Mouse (Mus musculus) embryonic facial prominence, embryonic 10.5 days (tissue): ENCODE measurements around the gene Nedd9. TPM values are rescaled to one million over a fixed set of nuclear protein-coding genes. Genes with fewer than 3 reads are reported as not detected.
A peak's percentile ranks its signal among the peaks of the same experiment; 100 is the strongest.
"Not testable (repeated sequence)": the region's sequence is repeated elsewhere in the genome, so short reads cannot be mapped to it uniquely, and the experiment has no call there.

ENCODE experiments used
- DNase-seq: peaks from one replicate; pipeline ENCODE4 v3.0.0-alpha.2; 2017; ENCODE audit warnings: low spot score
- H3K27ac ChIP-seq: fragments of 300-500 bp; sonication (generic); replicated peaks from 2 replicates; pipeline ENCODE4 v1.5.1; 2016; ENCODE audit warnings: mild to moderate bottlenecking
- H3K27me3 ChIP-seq: fragments of 300-500 bp; sonication (generic); replicated peaks from 2 replicates; pipeline ENCODE4 v1.6.1; 2016; ENCODE audit warnings: low read depth, mild to moderate bottlenecking; ENCODE audit not compliant: poor library complexity, severe bottlenecking
- H3K36me3 ChIP-seq: fragments of 300-500 bp; sonication (generic); replicated peaks from 2 replicates; pipeline ENCODE4 v1.6.1; 2016; ENCODE audit warnings: mild to moderate bottlenecking, moderate library complexity
- H3K4me1 ChIP-seq: fragments of 300-500 bp; sonication (generic); 2 replicates; pipeline ENCODE4 v1.6.1; 2016
- H3K4me3 ChIP-seq: fragments of 300-500 bp; sonication (generic); 2 replicates; pipeline ENCODE4 v1.5.1; 2016; ENCODE audit warnings: mild to moderate bottlenecking, moderate library complexity
- H3K9me3 ChIP-seq: fragments of 300-500 bp; sonication (generic); 2 replicates; pipeline ENCODE4 v1.6.1; 2016; ENCODE audit warnings: mild to moderate bottlenecking
- WGBS: fragments of 180-500 bp; shearing (Covaris S2); methylation state at CpG from one replicate; pipeline ENCODE4 v1.1.7; 2016; 5-methylcytosine and 5-hydroxymethylcytosine counted together
- polyA plus RNA-seq: library from polyadenylated mRNA; unstranded; fragments of >200 nt; fragmentation: Nextera tagmentation; extraction: Ambion mirVana; gene quantifications from 2 replicates; pipeline ENCODE4 v1.2.1, GENCODE M21; 2016

Nedd9 gene
- polyA plus RNA-seq, 1 experiment from 2014 or later, result 19.1 TPM

GRCm38 (mm10) chr13:41291466-41291974 is 195.6 kb downstream of the Nedd9 start:
- H3K36me3 ChIP-seq, result no peaks in the 10 kb centered on the region
- H3K4me3 ChIP-seq, result no peak overlapping the region
- DNase-seq, result no peak
- no peaks in the 10 kb centered on the region for H3K27me3 ChIP-seq
- WGBS, result 81% methylated on average over 4 of the region's 4 CpGs
- no peak overlapping the region for H3K27ac ChIP-seq
- peaks cover 13% of the 10 kb centered on the region for H3K4me1 ChIP-seq
- H3K9me3 ChIP-seq, result no peaks in the 10 kb centered on the region

DNA sequence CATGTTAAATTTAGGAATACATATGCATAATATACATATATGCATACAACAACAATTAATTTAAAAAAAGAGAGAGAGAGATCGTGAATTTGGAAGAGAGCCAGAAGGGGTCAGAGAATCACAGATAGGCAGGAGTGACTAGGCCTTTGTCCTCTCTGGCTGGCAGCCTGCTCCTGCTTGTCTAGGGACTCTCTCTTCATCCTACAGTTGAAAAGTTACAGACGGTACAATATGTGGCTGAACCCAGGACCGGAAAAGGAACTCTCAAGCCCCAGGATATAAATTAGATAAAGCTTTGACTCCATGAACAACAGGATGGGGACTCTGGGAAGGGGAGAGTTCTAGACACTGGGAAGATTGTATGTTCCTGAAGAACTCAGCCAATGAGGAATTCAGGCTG is 200.9 kb downstream of the Nedd9 start:
- Histone ChIP-seq H3K9me3 (no peaks in the 10 kb centered on the region), H3K4me1 (no peaks in the 10 kb centered on the region), H3K27ac (no peak overlapping the region), H3K27me3 (no peaks in the 10 kb centered on the region), H3K4me3 (no peak overlapping the region), H3K36me3 (no peaks in the 10 kb centered on the region)
- DNase-seq, result no peak
- 78% methylated on average over 3 of the region's 3 CpGs for WGBS

- WGBS, result 78% methylated on average over 4 of the region's 4 CpGs
- Histone ChIP-seq H3K9me3 (no peaks in the 10 kb centered on the region), H3K36me3 (no peaks in the 10 kb centered on the region), H3K27me3 (no peaks in the 10 kb centered on the region), H3K27ac (no peak overlapping the region), H3K4me1 (0 out of 2 replicates have a peak, but pooled peaks cover 3% of the 10 kb centered on the region), H3K4me3 (no peak overlapping the region)
- DNase-seq, result no peak
Observed at GRCm38 (mm10) chr13:41285448-41285847, 201.7 kb downstream of the Nedd9 start.

- Histone ChIP-seq H3K4me1 (0 out of 2 replicates have a peak, but pooled peaks cover 6% of the 10 kb centered on the region), H3K36me3 (no peaks in the 10 kb centered on the region), H3K4me3 (no peak overlapping the region), H3K27ac (no peak overlapping the region), H3K9me3 (no peaks in the 10 kb centered on the region), H3K27me3 (no peaks in the 10 kb centered on the region)
- 33% methylated on average over 5 of the region's 5 CpGs for WGBS
- DNase-seq, result peak; percentile 67
Observed at GRCm38 (mm10) chr13:41283256-41283655, 203.9 kb downstream of the Nedd9 start.

- Histone ChIP-seq H3K36me3 (no peaks in the 10 kb centered on the region), H3K4me1 (0 out of 2 replicates have a peak, but pooled peaks cover 6% of the 10 kb centered on the region), H3K27me3 (no peaks in the 10 kb centered on the region), H3K27ac (no peak overlapping the region), H3K4me3 (no peak overlapping the region), H3K9me3 (no peaks in the 10 kb centered on the region)
- no peak for DNase-seq
- 70% methylated on average over 5 of the region's 5 CpGs for WGBS
Observed at GRCm38 (mm10) chr13:41280696-41281095, 206.5 kb downstream of the Nedd9 start.

- H3K4me3 ChIP-seq, result no peak within 1 kb of the TSS
- H3K9me3 ChIP-seq, result no peaks in the 10 kb centered on the region
- peaks cover 4% of the 10 kb centered on the region; the same call in 1 of the 2 replicates for H3K36me3 ChIP-seq
- 95% methylated on average over 10 of the region's 10 CpGs for WGBS
- H3K27ac ChIP-seq, result no peak within 1 kb of the TSS
- DNase-seq, result no peak
- no peaks in the 10 kb centered on the region for H3K27me3 ChIP-seq
- H3K4me1 ChIP-seq, result no peaks in the 10 kb centered on the region
Observed at GRCm38 (mm10) chr13:41273927-41274650, 213.1 kb downstream of the Nedd9 start, which contains the start of gene Gm17364. Gm17364 (minus strand) TSS chr13:41273977.

GRCm38 (mm10) chr13:41267827-41268408 is 219.2 kb downstream of the Nedd9 start:
- 44% methylated on average over 7 of the region's 7 CpGs for WGBS
- H3K27ac ChIP-seq, result no peak overlapping the region
- DNase-seq, result no peak

GRCm38 (mm10) chr13:41263304-41264006 is 223.7 kb downstream of the Nedd9 start:
- no peaks in the 10 kb centered on the region for H3K9me3 ChIP-seq
- no peak overlapping the region for H3K27ac ChIP-seq
- H3K36me3 ChIP-seq, result no peaks in the 10 kb centered on the region
- DNase-seq, result no peak
- 86% methylated on average over 5 of the region's 5 CpGs for WGBS
- peaks cover 6% of the 10 kb centered on the region for H3K4me1 ChIP-seq
- H3K27me3 ChIP-seq, result no peaks in the 10 kb centered on the region
- no peak overlapping the region for H3K4me3 ChIP-seq

More at GRCm38 (mm10) chr13:41267827-41268408, 219.2 kb downstream of the Nedd9 start:
- Histone ChIP-seq H3K36me3 (0 out of 2 replicates have a peak, but pooled peaks cover 2% of the 10 kb centered on the region), H3K4me1 (peaks cover 6% of the 10 kb centered on the region), H3K4me3 (no peak overlapping the region), H3K27me3 (no peaks in the 10 kb centered on the region), H3K9me3 (no peaks in the 10 kb centered on the region)

DNA sequence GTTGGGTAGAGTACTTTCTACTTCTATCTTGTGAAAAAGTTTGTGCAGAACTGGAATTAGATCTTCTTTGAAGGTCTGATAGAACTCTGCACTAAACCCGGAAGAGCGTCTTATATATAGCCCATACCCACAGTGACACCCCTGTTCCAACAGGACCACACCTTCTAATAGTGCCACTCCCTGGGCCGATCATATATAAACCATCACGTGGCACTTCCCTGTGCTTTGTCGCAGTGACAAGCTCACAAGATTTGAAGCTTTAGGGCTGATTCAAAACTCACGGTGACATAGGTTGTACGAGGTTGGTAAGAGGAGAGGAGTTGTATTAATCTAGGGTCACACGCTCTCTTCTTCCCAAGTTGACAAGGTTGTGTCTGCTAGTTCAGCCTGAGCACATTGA is 225.5 kb downstream of the Nedd9 start:
- DNase-seq, H3K27ac ChIP-seq, H3K27me3 ChIP-seq, H3K4me1 ChIP-seq, H3K36me3 ChIP-seq, H3K4me3 ChIP-seq, H3K9me3 ChIP-seq: not testable (repeated sequence)
- 94% methylated on average over 8 of the region's 8 CpGs for WGBS

Other genes with a start within 250 kb of the Nedd9 start
- 11.3 and 12.1 TPM in 2 replicates for gene Smim13, start 237.5 kb downstream of the Nedd9 start, polyA plus RNA-seq
- gene Gm17364, start 213.4 kb downstream of the Nedd9 start, polyA plus RNA-seq, result not detected in 2 replicates
- 9.9 and 10.2 TPM in 2 replicates for gene Tmem170b, start 118.5 kb upstream of the Nedd9 start, polyA plus RNA-seq